Mouse (Mus musculus) kidney, adult 2 months (tissue): ENCODE data around the gene C330021F23Rik. TPM values are rescaled to one million over a fixed set of nuclear protein-coding genes. Genes with fewer than 3 reads are reported as not detected.

ENCODE experiments used
- DNase-seq: peaks from one replicate; pipeline ENCODE4 v3.0.0; 2021
- H3K27ac ChIP-seq: fragments of 200-500 bp; 2 replicates; pipeline ENCODE4 v1.5.1; 2012; ENCODE audit warnings: low read depth, low read length, control low read depth, inconsistent platforms; ENCODE audit not compliant: insufficient read depth
- H3K27me3 ChIP-seq: fragments of 200-500 bp; replicated peaks from 2 replicates; pipeline ENCODE4 v1.6.1; 2012; ENCODE audit warnings: mild to moderate bottlenecking, moderate library complexity, low read length, inconsistent platforms; ENCODE audit not compliant: control insufficient read depth, insufficient read depth
- H3K36me3 ChIP-seq: fragments of 200-500 bp; 2 replicates; pipeline ENCODE4 v1.6.1; 2012; ENCODE audit warnings: mild to moderate bottlenecking, moderate library complexity, low read length, inconsistent platforms; ENCODE audit not compliant: control insufficient read depth, insufficient read depth
- H3K4me1 ChIP-seq: fragments of 200-500 bp; 2 replicates; pipeline ENCODE4 v1.6.1; 2011; ENCODE audit warnings: low read length; ENCODE audit not compliant: control insufficient read depth, insufficient read depth
- H3K4me3 ChIP-seq: fragments of 200-500 bp; 2 replicates; pipeline ENCODE4 v1.5.1; 2011; ENCODE audit warnings: mild to moderate bottlenecking, low read depth, low read length, control low read depth; ENCODE audit not compliant: insufficient read depth
- CTCF ChIP-seq: fragments of 200-500 bp; conservative IDR thresholded peaks from 2 replicates; pipeline ENCODE4 v1.5.1; 2011; ENCODE audit warnings: low read depth, mild to moderate bottlenecking, control low read depth, low read length, moderate library complexity, mixed read lengths; ENCODE audit not compliant: insufficient read depth, insufficient read length
- POLR2A ChIP-seq: fragments of 200-500 bp; IDR thresholded peaks from one replicate; pipeline ENCODE4 v1.6.1; 2011; ENCODE audit warnings: low read depth, low read length, control low read depth
- WGBS: fragments of 180-500 bp; shearing (Covaris S2); methylation state at CpG from one replicate; pipeline ENCODE4 v1.1.7; 2018; 5-methylcytosine and 5-hydroxymethylcytosine counted together
- polyA plus RNA-seq: library from polyadenylated mRNA; depleted of rRNA; stranded (reverse); fragments of >200 nt; gene quantifications from 2 replicates; pipeline ENCODE4 v1.2.3, GENCODE M21; 2012; rRNA removed

The C330021F23Rik gene
- 6.4 and 7.3 TPM in 2 replicates for polyA plus RNA-seq

DNA sequence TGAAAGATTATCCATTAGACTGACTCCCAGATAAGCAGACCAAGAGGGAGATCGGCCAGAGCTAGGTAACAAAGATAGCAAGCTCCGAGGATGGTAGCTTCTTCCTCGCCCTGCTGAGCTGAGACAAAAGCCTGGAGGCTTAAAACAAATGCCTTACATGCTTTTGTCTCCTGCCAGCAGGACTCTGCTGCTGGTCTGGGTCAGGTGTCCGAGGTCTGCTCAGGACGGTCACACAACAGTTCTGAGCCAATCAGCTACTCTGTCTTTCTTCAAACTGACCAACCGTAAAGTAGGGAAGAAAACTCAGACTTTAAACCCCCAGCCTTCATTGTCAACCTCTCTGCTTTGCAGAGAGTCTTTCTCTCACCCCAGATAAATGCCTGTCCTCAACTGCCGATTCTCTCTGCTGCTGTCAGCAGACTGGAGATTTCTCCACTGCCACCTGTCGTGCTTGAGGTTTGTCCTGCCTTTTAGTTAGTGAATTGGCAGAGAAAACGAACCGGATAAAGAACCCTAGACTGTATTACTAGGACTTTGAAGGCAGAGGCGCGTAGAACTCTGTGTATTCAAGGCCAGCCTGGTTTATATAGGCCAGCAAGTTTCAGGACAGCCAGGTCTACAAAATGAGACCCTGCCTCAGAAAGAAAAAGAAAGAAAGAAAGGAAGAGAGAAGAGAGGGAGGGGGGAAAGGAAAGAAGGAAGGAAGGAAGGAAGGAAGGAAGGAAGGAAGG, at the start of gene C330021F23Rik:
C330021F23Rik (plus strand) TSS at position 350 of the 731 bp plus-strand sequence.
- no peaks in the 10 kb centered on the region for H3K36me3 ChIP-seq
- H3K27ac ChIP-seq: peak within 1 kb of the TSS; percentile 80
- H3K4me1 ChIP-seq: peaks cover 14% of the 10 kb centered on the region
- peak within 1 kb of the TSS; percentile 21; the same call in 1 of the 2 replicates for H3K4me3 ChIP-seq
- peak; percentile 84 for DNase-seq
- TF ChIP-seq POLR2A (no peak), CTCF (no peak)
- H3K27me3 ChIP-seq: no peaks in the 10 kb centered on the region
- 7% methylated on average over 12 of the region's 12 CpGs for WGBS

DNA sequence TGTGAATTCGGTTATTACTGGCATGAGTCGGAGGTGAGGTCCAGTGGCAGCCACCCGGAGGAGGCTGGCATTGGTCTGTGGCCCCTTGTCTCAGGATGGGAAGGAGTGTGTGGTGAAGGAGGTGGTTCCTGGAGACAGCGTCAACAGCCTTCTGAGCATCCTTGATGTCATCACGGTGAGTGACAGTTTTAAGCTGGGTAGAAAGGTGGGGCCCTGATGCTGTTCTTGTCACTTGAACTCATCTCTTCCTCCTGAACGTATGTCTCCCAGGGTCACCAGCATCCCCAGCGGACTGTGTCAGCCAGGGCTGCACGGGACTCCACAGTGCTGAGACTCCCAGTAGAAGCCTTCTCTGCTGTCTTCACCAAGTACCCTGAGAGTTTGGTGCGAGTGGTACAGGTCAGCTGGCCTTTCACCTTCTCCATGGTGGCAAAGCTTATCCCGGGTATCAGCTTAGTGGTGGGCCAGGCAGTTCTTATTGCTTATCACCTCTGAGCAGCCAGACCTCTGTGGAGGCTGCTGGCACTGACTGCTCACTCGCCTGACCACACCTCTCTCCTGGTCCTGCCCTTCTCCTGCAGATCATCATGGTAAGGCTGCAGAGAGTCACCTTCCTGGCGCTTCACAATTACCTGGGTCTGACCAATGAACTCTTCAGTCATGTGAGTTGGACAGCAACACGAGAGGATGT, 45.6 kb upstream of the C330021F23Rik start:
- DNase-seq: no peak
- WGBS: 91% methylated on average over 13 of the region's 13 CpGs
- Histone ChIP-seq H3K27ac (no peak overlapping the region), H3K4me3 (no peak overlapping the region), H3K27me3 (no peaks in the 10 kb centered on the region), H3K4me1 (no peaks in the 10 kb centered on the region), H3K36me3 (peaks cover 2% of the 10 kb centered on the region)
- no peak for TF ChIP-seq CTCF
- no peak for TF ChIP-seq POLR2A

DNA sequence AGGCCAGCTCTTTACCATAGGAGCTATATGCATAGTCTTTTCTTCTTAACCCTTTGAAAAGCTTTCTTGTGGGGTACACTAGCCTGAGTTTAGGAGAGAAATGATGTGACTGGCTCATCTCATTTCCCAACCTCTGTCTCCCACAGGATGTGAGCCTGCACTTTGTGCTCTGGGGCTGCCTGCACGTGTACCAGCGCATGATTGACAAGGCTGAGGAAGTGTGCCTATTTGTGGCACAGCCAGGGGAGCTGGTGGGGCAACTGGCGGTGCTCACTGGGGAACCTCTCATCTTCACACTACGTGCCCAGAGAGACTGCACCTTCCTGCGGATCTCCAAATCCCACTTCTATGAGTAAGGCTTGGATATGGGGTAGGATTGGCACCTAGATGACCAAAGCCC, 37.0 kb upstream of the C330021F23Rik start:
- TF ChIP-seq POLR2A: no peak
- no peak for TF ChIP-seq CTCF
- Histone ChIP-seq H3K36me3 (peaks cover 2% of the 10 kb centered on the region), H3K27me3 (no peaks in the 10 kb centered on the region), H3K4me1 (no peaks in the 10 kb centered on the region), H3K4me3 (no peak overlapping the region), H3K27ac (no peak overlapping the region)
- WGBS: 91% methylated on average over 5 of the region's 5 CpGs
- DNase-seq: no peak

DNA sequence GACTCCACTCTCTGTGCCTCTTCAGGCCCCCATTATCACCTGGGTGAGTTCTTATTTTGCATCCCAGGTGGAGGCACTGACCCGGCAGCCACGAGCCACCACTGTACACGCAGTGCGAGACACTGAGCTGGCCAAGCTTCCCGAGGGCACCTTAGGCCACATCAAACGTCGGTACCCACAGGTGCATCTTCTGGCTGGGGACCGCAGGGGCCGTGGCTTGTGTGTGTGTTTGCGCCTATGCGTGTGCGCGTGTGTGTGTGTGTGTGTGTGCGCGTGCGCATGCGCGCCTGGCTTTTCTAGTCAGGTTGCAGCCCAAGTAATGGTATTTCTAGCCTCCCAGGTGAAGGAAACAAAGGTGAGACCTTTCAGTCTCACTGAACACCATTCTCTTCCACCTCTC, 35.9 kb upstream of the C330021F23Rik start:
- WGBS: 96% methylated on average over 18 of the region's 18 CpGs
- H3K4me1 ChIP-seq: no peaks in the 10 kb centered on the region
- TF ChIP-seq CTCF: no peak
- no peak for TF ChIP-seq POLR2A
- H3K36me3 ChIP-seq: peaks cover 2% of the 10 kb centered on the region
- no peak for DNase-seq
- H3K27ac ChIP-seq: no peak overlapping the region
- H3K4me3 ChIP-seq: no peak overlapping the region
- H3K27me3 ChIP-seq: no peaks in the 10 kb centered on the region

DNA sequence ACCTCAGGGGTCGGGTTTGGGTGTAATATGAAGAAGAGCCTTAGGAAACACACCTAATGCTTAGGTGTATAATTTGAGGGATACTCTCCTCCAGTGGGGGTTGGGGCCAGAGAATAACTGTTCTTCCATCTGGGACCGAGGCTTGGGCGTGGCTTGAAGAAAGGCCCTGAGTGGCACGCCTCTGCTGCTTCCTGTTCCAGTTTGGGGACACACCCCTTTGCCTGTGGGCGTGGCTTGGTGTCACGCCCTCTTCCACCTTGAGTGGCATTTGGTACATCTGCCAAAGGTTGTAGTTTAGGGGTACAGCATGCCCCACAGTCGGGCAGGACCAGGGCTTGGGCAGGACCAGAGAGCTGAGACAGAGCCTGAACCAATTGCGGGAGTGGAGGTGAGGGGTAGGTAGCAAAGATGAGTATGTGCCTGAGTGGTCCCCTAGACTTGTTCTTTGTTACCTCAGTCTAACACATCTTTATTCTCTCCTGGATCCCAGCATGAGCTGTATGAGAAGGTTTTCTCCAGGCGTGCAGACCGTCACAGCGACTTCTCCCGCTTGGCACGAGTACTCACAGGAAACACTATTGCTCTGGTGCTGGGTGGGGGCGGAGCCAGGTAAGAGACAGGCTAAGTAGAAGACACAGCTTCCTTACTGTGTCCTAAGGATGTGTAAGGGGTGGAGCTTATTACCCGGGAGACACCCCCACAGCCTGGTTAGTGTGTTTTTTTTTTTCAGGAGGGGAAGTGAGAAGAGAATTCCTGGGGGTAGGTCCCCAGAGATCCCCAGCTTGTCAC, 31.5 kb upstream of the C330021F23Rik start:
- WGBS: 70% methylated on average over 15 of the region's 15 CpGs
- Histone ChIP-seq H3K36me3 (peaks cover 3% of the 10 kb centered on the region), H3K27me3 (no peaks in the 10 kb centered on the region), H3K27ac (no peak overlapping the region), H3K4me3 (no peak overlapping the region), H3K4me1 (no peaks in the 10 kb centered on the region)
- TF ChIP-seq CTCF: no peak
- no peak for TF ChIP-seq POLR2A
- no peak for DNase-seq

DNA sequence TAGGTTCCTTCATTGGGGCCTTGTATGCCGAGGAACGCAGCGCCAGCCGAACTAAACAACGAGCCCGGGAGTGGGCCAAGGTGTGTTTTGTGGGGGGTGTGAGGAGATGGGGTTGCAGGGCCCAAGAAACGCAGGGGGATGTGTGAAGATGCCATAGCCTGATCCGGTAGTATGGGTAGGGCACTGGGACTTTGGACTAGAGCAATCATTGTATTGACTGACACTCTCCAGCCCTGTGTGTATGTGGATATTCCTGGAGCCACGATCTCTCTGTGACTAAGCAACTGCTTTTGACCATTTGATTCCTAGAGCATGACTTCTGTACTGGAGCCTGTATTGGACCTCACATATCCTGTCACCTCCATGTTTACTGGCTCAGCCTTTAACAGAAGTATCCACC, 30.9 kb upstream of the C330021F23Rik start:
- TF ChIP-seq CTCF: no peak
- TF ChIP-seq POLR2A: no peak
- Histone ChIP-seq H3K36me3 (peaks cover 3% of the 10 kb centered on the region), H3K27ac (no peak overlapping the region), H3K27me3 (no peaks in the 10 kb centered on the region), H3K4me3 (no peak overlapping the region), H3K4me1 (no peaks in the 10 kb centered on the region)
- WGBS: 93% methylated on average over 9 of the region's 9 CpGs
- no peak for DNase-seq
